Mouse (Mus musculus): ENCODE results near the gene Ciapin1.
A peak's percentile ranks its signal among the peaks of the same experiment; 100 is the strongest.

Gene Ciapin1

DNA sequence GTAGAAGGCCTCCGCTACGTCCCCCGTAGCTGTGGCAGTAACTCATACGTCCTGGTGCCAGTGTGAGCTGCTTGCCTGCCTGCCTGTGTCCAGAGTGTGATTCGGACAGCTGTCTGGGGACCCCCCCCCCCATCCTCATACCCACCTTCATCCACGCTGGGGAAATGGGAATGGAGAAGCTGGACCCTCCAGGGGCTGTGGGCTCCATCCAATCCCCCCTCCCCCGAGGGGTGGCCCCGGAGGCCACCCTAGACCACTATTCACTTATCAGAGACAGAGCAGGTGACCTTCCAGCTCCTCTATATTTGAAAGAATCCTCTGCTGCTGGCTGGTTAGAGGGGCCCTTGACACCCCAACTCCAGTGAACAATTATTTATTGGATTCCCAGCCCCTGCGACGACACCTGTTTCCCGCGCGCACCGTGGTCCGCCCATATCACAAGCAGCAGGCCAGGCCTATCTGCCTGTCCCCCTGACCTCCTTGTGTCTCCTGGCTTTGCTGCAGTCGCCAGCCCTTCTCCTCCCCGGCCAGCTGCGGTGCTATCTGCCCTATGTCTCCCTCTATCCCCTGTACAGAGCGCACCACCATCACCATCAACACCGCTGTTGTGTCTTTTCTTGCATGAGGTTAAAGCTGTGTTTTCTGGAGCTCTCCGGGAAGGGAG is 57.5 kb downstream of the Ciapin1 start:
- DNase-seq (ENCODE audit: low spot score in 2 of 2): no peak

DNA sequence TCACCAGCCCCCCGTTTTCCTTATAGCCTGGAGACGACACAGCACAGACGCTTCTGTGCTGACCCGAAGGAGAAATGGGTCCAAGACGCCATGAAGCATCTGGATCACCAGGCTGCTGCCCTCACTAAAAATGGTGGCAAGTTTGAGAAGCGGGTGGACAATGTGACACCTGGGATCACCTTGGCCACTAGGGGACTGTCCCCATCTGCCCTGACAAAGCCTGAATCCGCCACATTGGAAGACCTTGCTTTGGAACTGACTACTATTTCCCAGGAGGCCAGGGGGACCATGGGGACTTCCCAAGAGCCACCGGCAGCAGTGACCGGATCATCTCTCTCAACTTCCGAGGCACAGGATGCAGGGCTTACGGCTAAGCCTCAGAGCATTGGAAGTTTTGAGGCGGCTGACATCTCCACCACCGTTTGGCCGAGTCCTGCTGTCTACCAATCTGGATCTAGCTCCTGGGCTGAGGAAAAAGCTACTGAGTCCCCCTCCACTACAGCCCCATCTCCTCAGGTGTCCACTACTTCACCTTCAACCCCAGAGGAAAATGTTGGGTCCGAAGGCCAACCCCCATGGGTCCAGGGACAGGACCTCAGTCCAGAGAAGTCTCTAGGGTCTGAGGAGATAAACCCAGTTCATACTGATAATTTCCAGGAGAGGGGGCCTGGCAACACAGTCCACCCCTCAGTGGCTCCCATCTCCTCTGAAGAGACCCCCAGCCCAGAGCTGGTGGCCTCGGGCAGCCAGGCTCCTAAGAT is 58.4 kb downstream of the Ciapin1 start:
- no peak for DNase-seq (ENCODE audit: low spot score in 2 of 2)

DNA sequence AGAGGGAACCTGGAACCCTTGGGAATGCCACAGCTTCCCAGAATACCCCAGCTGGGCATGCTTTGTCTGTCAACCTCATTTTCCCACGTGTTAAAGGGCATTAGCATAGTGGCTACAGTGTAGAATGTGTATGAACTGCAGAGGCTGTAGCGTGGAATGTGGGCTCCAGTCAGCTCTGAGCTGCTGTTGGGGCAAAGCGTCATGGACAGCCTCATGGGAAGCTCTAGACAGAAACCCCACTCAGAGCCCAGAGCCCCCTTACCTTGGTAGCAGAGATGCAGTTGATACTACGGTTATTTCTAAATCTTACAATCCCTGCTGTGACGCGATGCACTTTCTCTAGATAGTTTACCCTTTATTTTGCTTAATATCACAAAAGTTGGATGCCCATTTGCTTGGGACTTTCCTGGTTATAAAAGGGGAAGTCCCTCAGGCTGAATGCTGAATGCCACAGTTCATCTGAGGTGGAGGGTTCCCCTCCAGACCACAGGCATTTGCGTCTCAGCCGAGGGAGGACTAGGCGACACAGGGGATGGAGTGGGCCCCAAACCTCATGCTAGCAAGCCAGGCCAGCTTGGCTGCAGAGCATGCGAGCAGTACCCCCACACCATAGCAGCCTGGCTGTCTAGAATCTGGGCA is 59.1 kb downstream of the Ciapin1 start:
- DNase-seq (ENCODE audit: low spot score in 2 of 2): no peak

DNA sequence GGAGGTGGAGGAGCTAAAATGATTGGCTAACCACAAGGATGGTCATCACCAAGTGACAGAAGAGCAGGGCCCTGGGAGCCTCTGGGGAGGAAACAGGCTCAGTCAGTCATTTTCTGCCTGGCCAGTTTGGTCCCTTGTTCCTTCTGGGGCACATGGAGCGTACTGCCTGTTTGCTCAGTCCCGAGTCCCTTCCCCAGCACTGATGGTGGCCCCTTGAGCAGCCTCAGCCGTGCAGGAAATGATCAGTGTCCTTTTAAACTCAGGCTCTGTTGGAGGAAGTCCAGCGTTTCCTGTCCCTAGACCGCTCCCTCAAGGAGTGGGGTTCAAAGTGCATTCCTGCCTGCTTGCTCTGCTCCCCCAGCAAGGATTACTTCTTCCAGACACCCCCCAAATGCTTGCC is 59.7 kb downstream of the Ciapin1 start:
- no peak for DNase-seq (ENCODE audit: low spot score in 2 of 2)

DNA sequence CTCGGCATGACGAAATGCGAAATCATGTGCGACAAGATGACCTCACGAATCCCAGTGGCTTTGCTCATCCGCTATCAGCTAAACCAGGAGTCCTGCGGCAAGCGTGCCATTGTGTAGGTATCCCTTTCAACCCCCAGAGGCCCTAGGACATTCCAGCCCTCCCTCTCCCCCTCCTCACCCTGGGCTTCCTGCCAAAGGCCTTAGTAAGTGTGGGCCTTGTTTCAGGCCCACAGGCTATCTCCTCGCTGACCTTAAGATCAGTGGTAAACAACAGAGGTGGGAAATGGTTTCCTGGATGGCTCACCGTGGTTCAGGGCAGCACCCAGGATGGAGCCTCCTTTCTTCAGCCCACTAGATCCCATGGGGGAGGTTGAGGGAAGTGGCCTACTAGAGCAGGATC is 60.1 kb downstream of the Ciapin1 start:
- no peak for DNase-seq (ENCODE audit: low spot score in 2 of 2)

DNA sequence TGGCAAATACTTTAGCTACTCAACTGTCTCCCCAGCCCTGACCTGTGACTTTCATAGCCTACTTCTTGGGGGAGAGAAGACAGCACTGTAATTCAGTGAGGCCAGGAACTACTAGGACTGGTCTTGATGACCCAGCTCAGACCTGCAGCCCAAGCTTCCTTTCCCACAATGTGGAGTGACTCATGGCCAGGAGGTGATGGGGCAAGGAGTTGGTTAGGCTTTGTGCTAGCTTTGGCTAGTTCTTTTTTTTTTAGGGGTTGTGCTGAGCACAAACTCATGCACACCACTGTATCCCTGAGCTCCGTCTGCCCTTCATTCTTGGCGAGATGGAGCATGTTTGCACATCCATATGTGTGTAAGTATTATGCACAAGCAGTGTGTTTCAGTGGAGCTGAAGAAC is 61.8 kb downstream of the Ciapin1 start:
- no peak for DNase-seq (ENCODE audit: low spot score in 2 of 2)

DNA sequence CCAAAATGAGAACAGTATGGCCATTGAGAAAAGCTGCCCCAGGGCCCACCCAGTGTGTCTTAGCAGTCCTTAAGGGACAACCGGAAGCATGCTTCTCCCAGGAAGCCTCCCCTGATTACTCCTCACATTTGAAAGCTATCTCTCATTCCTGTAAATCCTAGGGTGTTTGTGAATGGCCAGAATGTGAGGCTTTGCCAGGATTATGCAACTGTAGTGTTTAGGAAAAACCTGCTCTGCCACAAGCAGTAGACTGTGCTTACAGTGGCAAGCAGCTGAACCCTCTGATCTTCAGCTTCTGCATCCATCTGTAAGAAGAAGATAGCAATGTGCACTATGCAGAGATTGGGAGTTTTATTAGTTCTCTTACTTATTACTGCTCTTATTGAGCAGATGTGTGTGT is 63.6 kb downstream of the Ciapin1 start:
- DNase-seq (ENCODE audit: low spot score in 2 of 2): no peak

DNA sequence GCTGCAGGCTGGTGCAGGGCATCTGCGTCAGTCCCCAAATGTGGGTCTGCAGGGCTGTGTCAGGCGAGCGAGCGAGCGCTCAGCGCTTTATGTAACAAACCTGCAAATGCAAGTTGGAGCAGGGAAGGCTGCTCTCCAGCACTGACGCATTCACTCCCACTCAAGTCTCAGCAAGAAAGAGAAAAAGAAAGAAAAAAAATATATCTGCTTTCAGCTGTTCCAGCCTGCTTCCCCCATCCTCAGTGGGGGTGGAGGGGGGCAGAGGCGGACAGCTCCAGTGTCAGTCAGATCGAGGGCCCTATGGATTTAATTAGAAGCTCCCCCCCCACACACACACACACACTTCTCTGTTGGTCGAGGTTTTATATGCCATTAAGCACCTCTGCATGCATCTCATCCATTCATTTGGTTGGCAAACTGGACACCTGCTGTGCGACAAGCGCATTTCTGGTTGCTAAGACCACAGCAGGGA is 64.4 kb downstream of the Ciapin1 start:
- DNase-seq (ENCODE audit: low spot score in 2 of 2): no peak

DNA sequence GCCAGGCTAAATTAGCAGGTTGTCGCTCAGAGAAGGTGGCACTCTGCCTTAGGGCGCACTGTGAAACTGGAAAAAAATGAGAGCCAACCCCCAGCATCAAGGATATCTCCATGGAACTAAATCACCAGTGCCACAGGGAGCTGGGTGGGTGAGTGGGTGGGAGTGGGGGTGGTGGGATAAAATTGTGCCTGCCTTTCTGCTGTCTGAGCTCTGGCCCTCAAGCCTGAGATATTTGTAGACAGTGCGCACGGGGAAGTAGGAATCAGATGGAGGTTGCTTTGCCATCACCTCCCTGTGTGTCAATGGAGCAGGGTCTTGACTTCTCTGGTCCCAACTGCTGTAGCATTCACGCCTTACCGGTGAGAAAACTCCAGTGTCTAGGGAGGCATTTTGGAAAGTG is 65.1 kb downstream of the Ciapin1 start:
- DNase-seq (ENCODE audit: low spot score in 2 of 2): no peak

DNA sequence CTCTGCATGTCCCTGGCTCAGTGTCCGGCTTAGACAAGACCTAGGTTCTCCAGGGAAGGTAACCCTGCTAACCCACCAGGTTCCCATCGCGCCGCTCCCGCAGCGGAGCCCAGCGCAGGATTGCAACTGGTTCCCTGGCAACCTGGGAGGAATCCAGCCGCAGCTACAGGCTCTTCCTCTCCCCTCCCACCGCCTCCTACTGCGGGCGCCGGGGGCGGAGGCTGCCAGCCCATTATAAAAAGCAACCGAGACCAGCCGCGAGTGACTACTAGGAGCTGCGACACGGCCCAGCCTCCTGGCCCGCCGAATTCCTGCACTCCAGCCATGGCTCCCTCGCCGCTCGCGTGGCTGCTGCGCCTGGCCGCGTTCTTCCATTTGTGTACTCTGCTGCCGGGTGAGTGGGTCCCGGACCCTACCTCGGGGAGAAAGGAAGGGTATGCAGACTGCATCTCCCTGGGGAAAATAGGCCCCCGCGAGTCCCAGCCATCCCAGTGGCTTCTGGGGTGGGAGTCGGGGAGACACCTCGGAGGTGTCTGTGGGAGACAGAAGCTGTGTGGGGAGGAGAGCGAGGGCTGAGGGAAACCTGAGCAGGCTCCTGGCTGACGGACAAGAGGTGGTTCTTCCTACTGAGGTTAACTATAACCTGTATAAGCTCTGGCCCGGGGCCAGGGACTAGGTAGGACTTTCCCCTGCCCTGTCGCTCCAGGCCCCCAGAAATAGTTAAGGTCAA is 66.1 kb downstream of the Ciapin1 start, which contains the start of gene Cx3cl1:
Gene Cx3cl1, plus strand, starts transcription at position 69 of the 730 bp plus-strand sequence.
- peak; percentile 83 to 85 for DNase-seq (ENCODE audit: low spot score in 2 of 2)

DNA sequence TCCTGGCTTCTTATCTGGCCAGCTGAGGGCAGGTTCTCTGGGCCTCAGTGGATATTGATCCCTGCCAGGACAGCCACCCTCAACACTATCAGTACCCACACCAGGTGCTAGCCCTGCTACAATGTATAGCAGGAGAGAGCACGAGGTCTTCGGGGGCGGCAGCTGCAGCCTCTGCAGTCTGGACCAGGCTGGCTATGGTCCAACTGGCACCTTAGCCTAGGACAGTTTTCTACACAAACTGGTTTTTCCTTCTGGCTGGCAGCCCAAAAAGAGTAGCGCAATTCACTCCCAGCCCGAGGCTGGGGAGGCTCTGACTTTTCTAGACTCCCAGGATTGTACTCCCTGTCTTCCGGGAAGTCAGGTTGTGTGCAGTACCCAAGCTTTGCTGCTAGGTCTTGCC is 67.2 kb downstream of the Ciapin1 start:
- DNase-seq (ENCODE audit: low spot score in 2 of 2): no peak

All from frontal cortex, postnatal 25 days (tissue).